Mouse (Mus musculus): Measurements from ENCODE around the gene Ccdc153.
A peak's percentile ranks its signal among the peaks of the same experiment; 100 is the strongest.

Ccdc153 gene

GRCm38 (mm10) chr9:44240911-44241310, 435 bp downstream of the Ccdc153 start:
- DNase-seq (ENCODE audit: low spot score in 2 of 2): no peak

GRCm38 (mm10) chr9:44241418-44241817, 942 bp downstream of the Ccdc153 start:
- DNase-seq (ENCODE audit: low spot score in 2 of 2): no peak

- DNase-seq (ENCODE audit: low spot score in 2 of 2): no peak
Measured at GRCm38 (mm10) chr9:44243621-44244020, 3.1 kb downstream of the Ccdc153 start.

GRCm38 (mm10) chr9:44247907-44248306, 7.4 kb downstream of the Ccdc153 start:
- DNase-seq (ENCODE audit: low spot score in 2 of 2): no peak

GRCm38 (mm10) chr9:44249181-44250146, 9.0 kb downstream of the Ccdc153 start:
- peak in 1 of 2 experiments; percentile 59 for DNase-seq (ENCODE audit: low spot score in 2 of 2)

- no peak for DNase-seq (ENCODE audit: low spot score in 2 of 2)
Measured at GRCm38 (mm10) chr9:44250445-44250844, 10.0 kb downstream of the Ccdc153 start.

- no peak for DNase-seq (ENCODE audit: low spot score in 2 of 2)
Measured at GRCm38 (mm10) chr9:44251314-44251713, 10.8 kb downstream of the Ccdc153 start, which contains the start of gene Pdzd3. Gene Pdzd3, minus strand, starts transcription at chr9:44251471.

GRCm38 (mm10) chr9:44253441-44253840, 13.0 kb downstream of the Ccdc153 start:
- DNase-seq (ENCODE audit: low spot score in 2 of 2): no peak

GRCm38 (mm10) chr9:44254508-44255135, 14.1 kb downstream of the Ccdc153 start:
- DNase-seq (ENCODE audit: low spot score in 2 of 2): no peak

- no peak for DNase-seq (ENCODE audit: low spot score in 2 of 2)
Measured at GRCm38 (mm10) chr9:44255136-44255521, 14.7 kb downstream of the Ccdc153 start.

GRCm38 (mm10) chr9:44256213-44256612, 15.7 kb downstream of the Ccdc153 start:
- DNase-seq (ENCODE audit: low spot score in 2 of 2): no peak

GRCm38 (mm10) chr9:44259014-44259413, 18.5 kb downstream of the Ccdc153 start:
- no peak for DNase-seq (ENCODE audit: low spot score in 2 of 2)

GRCm38 (mm10) chr9:44261388-44261787, 20.9 kb downstream of the Ccdc153 start:
- no peak for DNase-seq (ENCODE audit: low spot score in 2 of 2)

GRCm38 (mm10) chr9:44266478-44267226, 26.2 kb downstream of the Ccdc153 start:
- DNase-seq (ENCODE audit: low spot score in 2 of 2): peak in 1 of 2 experiments; percentile 27

- no peak for DNase-seq (ENCODE audit: low spot score in 2 of 2)
Measured at GRCm38 (mm10) chr9:44267319-44268026, 27.0 kb downstream of the Ccdc153 start.

GRCm38 (mm10) chr9:44268027-44268360, 27.5 kb downstream of the Ccdc153 start:
- DNase-seq (ENCODE audit: low spot score in 2 of 2): peak; percentile 66 to 73

GRCm38 (mm10) chr9:44268432-44268831, 28.0 kb downstream of the Ccdc153 start, which contains the start of gene Nlrx1:
Gene Nlrx1, minus strand, starts transcription at chr9:44268599.
- no peak for DNase-seq (ENCODE audit: low spot score in 2 of 2)

- DNase-seq (ENCODE audit: low spot score in 2 of 2): no peak
Measured at GRCm38 (mm10) chr9:44269077-44269476, 28.6 kb downstream of the Ccdc153 start.

GRCm38 (mm10) chr9:44269973-44270372, 29.5 kb downstream of the Ccdc153 start:
- DNase-seq (ENCODE audit: low spot score in 2 of 2): no peak

GRCm38 (mm10) chr9:44283183-44283582, 42.7 kb downstream of the Ccdc153 start:
- no peak for DNase-seq (ENCODE audit: low spot score in 2 of 2)

- no peak for DNase-seq (ENCODE audit: low spot score in 2 of 2)
Measured at GRCm38 (mm10) chr9:44286256-44286850, 45.9 kb downstream of the Ccdc153 start.
